Mouse (Mus musculus) spleen, adult 12 weeks (tissue): ENCODE measurements around the gene Exosc9.
"Not testable (repeated sequence)": the region's sequence is repeated elsewhere in the genome, so short reads cannot be mapped to it uniquely, and the experiment has no call there.

ENCODE experiments used
- DNase-seq: peaks from one replicate; pipeline ENCODE4 v3.0.0; 2022; ENCODE audit warnings: low spot score

Exosc9 gene

DNA sequence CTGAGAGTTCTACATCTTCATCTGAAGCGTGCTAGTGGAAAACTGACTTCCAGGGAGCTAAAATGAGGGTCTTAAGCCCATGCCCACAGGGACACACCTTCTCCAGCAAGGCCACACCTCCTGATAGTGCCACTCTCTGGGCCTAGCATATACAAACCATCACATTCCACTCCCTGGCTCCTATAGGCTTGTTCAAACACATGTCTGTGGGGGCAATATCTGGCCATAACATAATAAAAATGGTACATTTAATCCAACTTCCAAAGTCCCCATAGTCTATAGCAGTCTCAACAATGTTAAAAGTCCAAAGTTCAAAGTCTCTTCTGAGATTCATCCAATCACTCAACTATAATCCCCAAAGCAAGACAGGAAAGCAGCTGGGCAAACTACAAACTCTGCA is 5.2 kb downstream of the Exosc9 start:
- DNase-seq = no peak

DNA sequence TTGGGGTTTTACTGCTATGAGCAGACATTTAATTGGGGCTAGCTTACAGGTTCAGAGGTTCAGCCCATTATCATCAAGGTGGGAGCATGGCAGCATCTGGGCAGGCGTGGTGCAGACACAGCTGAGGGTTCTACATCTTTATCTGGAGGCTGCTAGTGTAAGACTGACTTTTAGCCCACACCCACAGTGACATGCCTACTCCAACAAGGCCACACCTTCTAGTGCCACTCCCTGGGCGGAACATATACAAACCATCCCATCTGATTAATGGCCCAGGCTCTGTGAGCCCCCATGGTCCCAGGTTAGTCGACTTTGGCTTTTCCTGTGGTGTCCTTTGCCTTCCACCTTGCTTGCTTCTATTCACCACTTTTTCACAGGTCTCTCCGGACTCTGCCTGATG is 7.2 kb downstream of the Exosc9 start:
- DNase-seq = peak; percentile 16

DNA sequence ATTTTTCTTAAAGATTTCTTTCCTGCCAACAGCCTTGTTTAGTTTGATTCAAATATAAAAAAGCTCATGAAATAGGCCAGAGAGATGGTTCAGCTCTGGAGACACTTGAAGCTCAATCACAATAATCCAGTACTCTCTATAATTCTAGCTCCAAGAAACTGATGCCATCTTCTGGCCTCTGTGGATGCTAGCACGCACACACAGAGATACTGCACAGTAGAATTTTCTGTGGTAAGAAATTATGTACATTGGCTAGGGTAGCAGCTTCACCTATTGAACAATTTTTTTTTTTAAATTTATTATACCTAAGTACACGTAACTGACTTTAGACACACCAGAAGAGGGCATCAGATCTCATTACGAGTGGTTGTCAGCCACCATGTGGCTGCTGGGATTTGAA is 11.3 kb downstream of the Exosc9 start:
- DNase-seq = no peak

DNA sequence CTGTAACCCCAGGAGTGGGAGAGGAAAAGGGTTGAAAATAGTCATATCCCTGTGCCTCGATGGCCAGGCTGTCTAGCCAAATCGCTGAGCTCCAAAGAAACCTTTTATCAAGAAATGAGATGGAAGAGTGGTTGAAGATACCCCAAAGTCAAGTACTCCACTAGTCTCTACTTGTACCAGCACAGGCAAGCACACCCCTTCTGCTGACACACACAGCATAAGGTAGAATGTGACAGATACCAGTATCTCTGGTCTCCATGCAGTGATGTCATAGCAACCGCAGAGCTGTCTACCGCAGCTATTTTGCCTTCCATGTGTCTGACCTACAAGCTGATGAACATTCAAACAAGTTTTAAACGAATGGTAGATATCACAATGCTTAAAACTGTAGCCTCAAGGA is 17.4 kb downstream of the Exosc9 start:
- DNase-seq = peak; percentile 15

DNA sequence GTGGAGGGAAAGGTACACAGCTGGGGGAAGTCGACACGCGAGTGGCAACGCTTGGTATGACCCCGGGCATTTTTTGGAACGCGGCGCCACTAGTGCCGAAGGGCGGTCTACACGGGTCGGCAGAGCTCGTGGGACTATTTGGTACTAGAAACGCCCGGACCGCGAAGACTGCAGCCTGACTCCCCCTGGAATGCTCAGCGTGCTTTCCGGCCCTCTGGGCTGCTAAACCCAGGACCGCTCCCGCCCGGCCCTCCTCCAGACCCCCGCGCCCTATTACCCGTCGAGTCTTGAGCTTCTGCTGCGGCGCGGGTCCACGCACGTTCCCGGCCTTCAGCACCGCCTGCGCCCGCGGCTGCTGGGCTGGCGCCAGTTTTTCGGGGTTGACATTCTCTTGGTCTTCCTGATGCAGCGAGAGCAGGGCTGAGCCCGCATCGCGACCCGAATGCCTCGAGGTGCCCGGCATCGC is 19.0 kb downstream of the Exosc9 start:
- peak; percentile 16 for DNase-seq

DNA sequence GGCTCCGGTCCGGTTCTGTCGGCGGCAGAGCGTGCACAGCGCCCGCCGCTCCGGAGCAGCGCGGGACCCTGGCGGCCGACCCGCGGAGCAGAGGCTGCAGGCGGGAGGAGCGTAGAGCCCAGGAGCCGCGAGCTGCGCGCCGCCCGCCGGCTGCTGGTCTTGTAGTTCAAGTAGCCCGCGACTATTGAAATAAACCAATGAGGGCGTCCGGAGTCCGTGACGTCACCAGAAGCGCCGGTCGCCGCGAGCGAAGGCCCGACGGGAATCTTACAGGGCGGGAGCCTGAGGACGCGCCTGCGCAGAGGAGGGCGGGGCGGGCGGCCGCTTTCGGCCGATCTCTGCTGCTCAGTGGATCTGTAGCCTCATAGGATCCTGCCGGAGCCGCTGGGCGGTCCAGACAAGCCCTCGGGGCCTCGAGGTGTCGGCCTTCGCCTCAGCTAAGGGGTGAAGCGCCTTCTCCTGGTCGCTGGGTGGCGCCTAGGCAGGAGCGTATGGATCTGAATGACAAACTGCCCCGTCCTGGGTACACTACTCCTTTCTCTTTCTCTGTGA is 19.5 kb downstream of the Exosc9 start, which contains the start of gene Ccna2:
Ccna2 (minus strand) TSS at position 324 of the 552 bp plus-strand sequence.
- DNase-seq = peak; percentile 96

DNA sequence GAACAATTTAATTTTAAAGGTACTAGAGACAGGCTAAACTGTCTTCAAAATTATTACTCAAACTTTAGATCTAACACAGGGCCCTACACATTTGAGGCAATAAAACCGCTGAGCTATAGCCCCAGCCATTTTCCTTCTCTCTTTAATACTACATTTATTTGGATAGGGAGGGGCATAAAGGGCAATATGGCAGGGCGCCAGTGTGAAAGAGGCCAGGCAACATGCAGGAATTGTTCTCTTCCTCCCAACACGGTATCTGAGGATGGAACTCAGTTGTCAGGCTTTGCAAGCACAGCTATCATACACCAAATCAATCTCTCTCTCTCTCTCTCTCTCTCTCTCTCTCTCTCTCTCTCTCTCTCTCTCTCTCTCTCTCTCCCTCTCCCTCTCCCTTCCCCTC is 46.4 kb downstream of the Exosc9 start:
- DNase-seq = no peak

DNA sequence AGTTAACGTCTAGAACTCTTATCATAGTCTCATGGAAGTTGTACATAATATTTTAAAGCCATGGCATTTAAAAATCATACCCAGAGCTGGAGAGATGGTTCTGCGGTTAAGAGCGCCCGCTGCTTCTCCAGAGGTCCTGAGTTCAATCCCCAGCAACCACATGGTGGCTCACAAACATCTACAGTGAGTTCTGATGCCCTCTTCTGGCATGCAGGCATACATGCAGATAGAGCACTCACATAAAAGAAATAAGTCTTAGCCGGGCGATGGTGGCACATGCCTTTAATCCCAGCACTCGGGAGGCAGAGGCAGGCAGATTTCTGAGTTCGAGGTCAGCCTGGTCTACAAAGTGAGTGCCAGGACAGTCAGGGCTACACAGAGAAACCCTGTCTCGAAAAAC is 47.4 kb downstream of the Exosc9 start:
- not testable (repeated sequence) for DNase-seq

DNA sequence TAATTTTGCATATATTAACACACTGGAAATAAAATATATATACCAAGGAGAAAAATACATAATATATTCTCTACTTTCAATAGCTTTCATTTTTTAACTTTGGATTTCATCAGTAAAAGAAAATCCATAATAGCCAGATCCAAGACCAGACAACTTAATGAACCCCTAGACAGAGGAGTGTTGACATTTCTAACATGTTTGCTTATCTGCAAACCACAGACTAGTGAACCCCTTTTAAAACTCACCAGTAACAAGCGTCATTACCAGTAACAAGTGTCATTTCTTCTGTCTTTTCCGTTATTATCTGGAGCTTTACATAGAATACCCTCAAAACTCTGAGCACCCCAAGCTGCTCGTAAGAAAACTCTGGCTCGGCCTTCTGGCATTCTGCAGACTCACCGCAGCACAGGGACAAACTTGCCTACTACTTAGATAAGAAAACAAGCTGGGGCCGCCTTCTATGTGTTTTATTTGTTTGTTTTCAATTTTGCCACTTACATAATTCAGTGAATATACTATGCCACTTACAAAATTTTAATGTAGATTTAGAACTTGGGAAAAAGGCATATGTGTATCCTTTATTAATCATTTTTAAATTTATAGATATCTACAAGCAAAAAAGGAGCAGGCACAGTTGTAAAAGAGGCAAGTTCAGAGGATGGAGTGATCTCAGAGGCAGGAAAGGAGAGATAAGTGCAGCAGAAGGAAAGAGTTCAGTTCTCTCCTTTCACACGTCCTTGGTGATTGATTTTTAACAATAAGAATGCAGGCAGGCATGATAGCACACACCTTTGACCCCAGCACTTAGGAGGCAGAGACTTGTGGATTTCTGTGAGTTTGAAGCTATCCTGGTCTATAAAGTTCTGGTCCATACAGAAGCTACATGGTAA is 53.7 kb downstream of the Exosc9 start:
- DNase-seq = no peak

DNA sequence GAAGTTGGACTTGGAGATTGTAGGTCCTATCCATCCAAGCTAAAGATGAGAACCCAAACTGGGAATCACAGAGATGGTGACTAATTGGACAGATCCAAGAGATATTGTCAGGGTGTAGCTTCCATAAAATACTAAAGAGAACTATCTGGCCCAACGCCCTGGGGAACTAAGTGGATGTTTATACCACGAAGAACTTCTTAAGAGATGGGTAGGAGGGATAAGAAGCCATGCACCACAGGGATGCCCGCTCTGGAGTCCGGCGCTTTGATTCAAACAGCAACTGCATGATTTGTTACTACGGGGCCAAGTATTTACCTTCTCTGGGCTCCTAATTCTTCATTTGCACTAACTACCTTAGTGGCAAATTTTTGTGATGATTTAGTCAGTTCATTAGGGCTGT is 60.3 kb downstream of the Exosc9 start:
- no peak for DNase-seq

DNA sequence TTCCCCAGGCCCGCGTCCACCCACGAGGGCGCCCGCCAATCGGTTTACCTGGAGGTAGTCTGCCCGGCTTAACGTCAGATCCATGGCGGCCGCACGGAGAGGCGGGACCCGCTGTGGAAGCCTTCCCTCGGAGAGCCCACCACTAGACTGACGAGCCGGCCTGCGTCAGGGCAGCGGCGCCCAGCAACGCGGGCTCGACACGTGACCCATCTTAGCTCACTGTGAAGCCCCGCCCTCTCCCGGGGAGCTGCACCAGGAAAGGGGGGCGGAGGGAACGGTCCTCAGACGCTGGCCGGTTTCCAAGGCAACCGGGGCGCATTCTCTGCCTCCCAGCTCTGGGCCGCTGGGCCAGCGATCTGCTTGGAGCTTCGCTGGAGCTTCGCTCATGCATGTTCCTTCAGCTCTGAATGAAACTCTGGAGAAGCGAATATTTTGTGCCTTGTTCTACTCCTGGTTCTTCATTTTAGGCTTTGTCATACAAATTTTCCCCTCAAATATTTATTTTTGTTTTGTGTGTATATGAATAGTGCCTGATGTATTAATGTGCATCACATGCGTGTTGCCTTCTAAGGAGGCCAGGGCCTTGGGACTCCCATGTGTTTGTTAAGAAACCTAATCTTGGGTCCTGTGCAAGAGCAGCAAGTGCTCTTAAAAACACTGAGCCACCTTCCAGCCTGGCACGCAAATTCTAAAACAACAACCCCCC is 60.9 kb downstream of the Exosc9 start, which contains the start of gene Bbs7:
Bbs7 (minus strand) TSS at position 276 of the 706 bp plus-strand sequence.
- DNase-seq = peak; percentile 65

DNA sequence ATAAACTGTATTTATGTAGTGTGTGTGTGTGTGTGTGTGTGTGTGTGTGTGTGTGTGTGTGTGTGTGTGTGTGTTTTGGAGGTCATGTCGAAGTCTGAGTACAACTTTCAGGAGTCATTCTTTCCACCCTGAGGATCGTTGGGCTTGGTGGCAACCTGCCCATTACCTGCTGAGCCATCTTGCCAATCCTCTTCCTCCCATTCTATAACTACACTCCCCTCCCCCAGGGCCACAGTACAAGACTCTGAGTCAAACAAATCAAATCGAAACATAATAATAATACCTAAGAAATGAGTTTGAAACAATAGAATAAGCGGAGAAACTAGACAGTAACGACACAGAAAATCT is 61.5 kb downstream of the Exosc9 start:
- DNase-seq = no peak
